In genomic region chrX:99164111-99164510, GRCm38 (mm10) we compare ENCODE assay signal across 23 mouse cellular contexts. TPM values are rescaled to one million over a fixed set of nuclear protein-coding genes. Genes with fewer than 3 reads are reported as not detected.
DNase-seq lines count a peak whose midpoint lies in the region; ATAC-seq lines count a peak whose summit lies in the region.
"Had no signal": no experiment of that assay in that cellular context is flagged by ENCODE, and none has a peak within 500 bp of the region (broad histone marks: within the 10 kb centered on the region; RNA-seq: fewer than 3 reads in every experiment).

No protein-coding gene starts in this region.

- H3K4me3 ChIP-seq in liver, embryonic 11.5 days (ENCODE audit: low read depth, low read length) = no peak overlapping the region
- H3K4me3 ChIP-seq: embryonic facial prominence, embryonic 12.5 days; forebrain, embryonic 13.5 days; heart, embryonic 10.5 days; hindbrain, embryonic 12.5 days had no signal

- H3K27me3 ChIP-seq in liver, embryonic 11.5 days (replicated peaks; ENCODE audit: control insufficient read depth, insufficient read depth, low read length) = peaks cover 21% of the 10 kb centered on the region
- H3K27me3 ChIP-seq: Patski had no signal

- H3K36me3 ChIP-seq in liver, embryonic 11.5 days (ENCODE audit: control insufficient read depth, insufficient read depth, low read length) = no peaks in the 10 kb centered on the region
- H3K36me3 ChIP-seq: embryonic facial prominence, embryonic 12.5 days; heart, embryonic 10.5 days; hindbrain, embryonic 12.5 days had no signal

- no peaks in the 10 kb centered on the region; the same call in 1 of the 2 replicates for H3K4me1 ChIP-seq in liver, embryonic 11.5 days (replicated peaks; ENCODE audit: control insufficient read depth, insufficient read depth, low read length)
- H3K4me1 ChIP-seq: embryonic facial prominence, embryonic 12.5 days; heart, embryonic 10.5 days; hindbrain, embryonic 12.5 days had no signal

- WGBS in liver, embryonic 11.5 days = 65% methylated on average over 2 of the region's 2 CpGs

- no peak for DNase-seq in liver, embryonic 11.5 days (ENCODE audit: low spot score)
- no peak for DNase-seq in liver
- peak; percentile 4 for DNase-seq in c-Kit-positive CD71-positive TER-119-positive erythroid progenitor cells, embryonic 14.5 days (ENCODE audit: low spot score)
- DNase-seq in B cell, adult 2 months = no peak
- no peak for DNase-seq in retina, embryonic 14.5 days (ENCODE audit: low spot score)
- DNase-seq: adrenal gland, postnatal 14 days; cerebellum, adult 11 months; cerebellum, adult 8-10 months; cerebellum, postnatal 14 days; forebrain, postnatal 0 days; gastrocnemius, postnatal 25 days; heart, adult 18-20 months; heart, postnatal 10 days; heart, postnatal 4 days had no signal

- no peak overlapping the region for H3K4me2 ChIP-seq in liver, embryonic 11.5 days
- H3K4me2 ChIP-seq: embryonic facial prominence, embryonic 12.5 days; forebrain, embryonic 13.5 days; hindbrain, embryonic 12.5 days had no signal

- no peaks in the 10 kb centered on the region for H3K9me3 ChIP-seq in liver, embryonic 11.5 days (ENCODE audit: control insufficient read depth, low read length)
- H3K9me3 ChIP-seq: embryonic facial prominence, embryonic 12.5 days; forebrain, embryonic 13.5 days; heart, embryonic 10.5 days; hindbrain, embryonic 12.5 days had no signal

- no peak overlapping the region for H3K27ac ChIP-seq in liver, embryonic 11.5 days (ENCODE audit: low read depth, low read length)
- H3K27ac ChIP-seq: embryonic facial prominence, embryonic 12.5 days; forebrain, embryonic 13.5 days; heart, embryonic 10.5 days; hindbrain, embryonic 12.5 days had no signal

- H3K9ac ChIP-seq in liver, embryonic 11.5 days (ENCODE audit: low read depth, low read length) = no peak overlapping the region
- H3K9ac ChIP-seq: embryonic facial prominence, embryonic 12.5 days; forebrain, embryonic 13.5 days; forebrain, postnatal 0 days; hindbrain, embryonic 12.5 days had no signal

- ATAC-seq in liver, embryonic 11.5 days (replicated peaks; ENCODE audit: low FRiP score) = 0 out of 2 replicates have a peak, but pooled peaks have one; percentile 65
- peak; percentile 17; the same call in 1 of the 2 replicates for ATAC-seq in granulocyte monocyte progenitor cell, adult 5-6 weeks (replicated peaks; ENCODE audit: poor library complexity, severe bottlenecking)
- peak; percentile 90 for ATAC-seq in megakaryocyte-erythroid progenitor cell, adult 5-6 weeks (replicated peaks; ENCODE audit: low FRiP score, low TSS enrichment, poor library complexity, severe bottlenecking)
- ATAC-seq: activated CD4-positive, CD25-positive, alpha-beta regulatory T cell, adult 4 months; forebrain, postnatal 0 days; hindbrain, embryonic 16.5 days; Patski had no signal

RNA-seq across cellular contexts. Expression of gene Efnb1, which starts 28.2 kb away (rescaled TPM):
- polyA plus RNA-seq in liver, embryonic 11.5 days (2014; fragmentation: Nextera tagmentation; extraction: Ambion mirVana) = 15.9 and 17.9 TPM in 2 replicates
- total RNA-seq in granulocyte monocyte progenitor cell, adult 5-6 weeks (2014; fragmentation: Nextera tagmentation) = 0.47 and 0.62 TPM in 2 replicates
- 0.34 and 0.46 TPM in 2 replicates for total RNA-seq in granulocyte monocyte progenitor cell, adult 5-6 weeks (2017)
- 3.6 and 5.1 TPM in 2 replicates for total RNA-seq in megakaryocyte-erythroid progenitor cell, adult 5-6 weeks (2014; fragmentation: Nextera tagmentation)
- 2.7 and 8.4 TPM in 2 replicates for total RNA-seq in megakaryocyte-erythroid progenitor cell, adult 5-6 weeks (2017)

Comparison
In these comparisons a context has a peak if more than half of its experiments do, and no peak if none do; other contexts are left out.
1. ATAC-seq: peak in every context shown above with its lines; median percentile 90 in megakaryocyte-erythroid progenitor cell, adult 5-6 weeks; 65 in liver, embryonic 11.5 days; 17 in granulocyte monocyte progenitor cell, adult 5-6 weeks.